Mouse (Mus musculus) myocyte (in vitro differentiated cells): ENCODE measurements around the gene Pigg.

Source experiments
- E2F4 ChIP-seq: IDR thresholded peaks from one replicate; pipeline ENCODE4 v1.6.1; 2011; ENCODE audit warnings: mild to moderate bottlenecking, control low read depth, moderate library complexity; ENCODE audit not compliant: insufficient read depth
- MAX ChIP-seq: IDR thresholded peaks from one replicate; pipeline ENCODE4 v1.6.1; 2011; ENCODE audit warnings: low read depth, mild to moderate bottlenecking, control low read depth
- MYOD1 ChIP-seq, 3 experiments: IDR thresholded peaks; one replicate each; pipeline ENCODE4 v1.6.1; 2011; ENCODE audit warnings: control low read depth in 2 of 3, low read depth in 2 of 3, mild to moderate bottlenecking in 2 of 3, moderate library complexity in 1 of 3; ENCODE audit not compliant: insufficient read length in 2 of 3, control insufficient read depth in 1 of 3
- POLR2A ChIP-seq: IDR thresholded peaks from one replicate; pipeline ENCODE4 v1.6.1; 2011; ENCODE audit warnings: low read depth, mild to moderate bottlenecking, control low read depth, moderate library complexity; ENCODE audit not compliant: insufficient read length
- POLR2AphosphoS2 ChIP-seq: IDR thresholded peaks from one replicate; pipeline ENCODE4 v1.6.1; 2011; ENCODE audit warnings: low read depth, control low read depth; ENCODE audit not compliant: insufficient read length
- TCF12 ChIP-seq: IDR thresholded peaks from one replicate; pipeline ENCODE4 v1.6.1; 2011; ENCODE audit warnings: mild to moderate bottlenecking, control low read depth; ENCODE audit not compliant: poor library complexity, insufficient read depth, severe bottlenecking
- TCF3 ChIP-seq: IDR thresholded peaks from one replicate; pipeline ENCODE4 v1.6.1; 2011; ENCODE audit warnings: low read depth, control low read depth; ENCODE audit not compliant: insufficient read length
- USF1 ChIP-seq: IDR thresholded peaks from one replicate; pipeline ENCODE4 v1.6.1; 2011; ENCODE audit warnings: low read depth, mild to moderate bottlenecking, control low read depth, moderate library complexity

DNA sequence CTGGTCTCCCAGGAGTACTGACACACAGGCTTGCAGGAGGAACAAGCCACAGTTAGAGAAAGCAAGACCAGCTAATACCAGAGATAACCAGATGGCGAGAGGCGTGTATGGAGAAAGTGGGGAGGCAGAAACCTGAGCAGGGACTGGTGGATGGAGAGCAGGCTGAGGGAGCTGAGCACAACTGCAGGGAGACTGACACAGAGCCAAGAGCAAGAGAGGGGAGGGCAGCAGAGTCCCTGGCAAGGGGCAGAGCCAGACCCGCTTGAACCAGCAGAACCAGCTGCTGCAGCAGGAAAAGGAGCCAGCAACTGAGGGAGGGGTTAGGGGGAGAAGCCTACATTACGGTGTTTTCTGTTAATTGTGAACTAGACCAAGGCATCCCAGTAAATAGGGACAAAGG, 49.7 kb upstream of the Pigg start:
- no peak for TF ChIP-seq USF1
- TF ChIP-seq POLR2A: no peak
- no peak for TF ChIP-seq E2F4
- no peak for TF ChIP-seq POLR2AphosphoS2
- TF ChIP-seq MAX: no peak
- TF ChIP-seq TCF12: no peak
- TF ChIP-seq MYOD1 (IDR thresholded peaks at IDR 0.05; ENCODE audit: control insufficient read depth in 1 of 3, insufficient read length in 2 of 3, low read depth in 2 of 3): no peak
- no peak for TF ChIP-seq TCF3
